Mouse (Mus musculus): ENCODE measurements at regions not wholly inside any gene's neighbourhood (a gene's known extent, or its start where the extent isn't known, plus 50 kb on each side); places are given as distances from the start of the nearest gene placed in this dataset.

GRCm38 (mm10) chr16:79718230-79718629 lies 627.3 kb upstream of the Tmprss15 start:
- no peak for DNase-seq (ENCODE audit: low read depth)

GRCm38 (mm10) chr16:79692444-79692843 lies 601.5 kb upstream of the Tmprss15 start:
- no peak for DNase-seq (ENCODE audit: low read depth)

DNA sequence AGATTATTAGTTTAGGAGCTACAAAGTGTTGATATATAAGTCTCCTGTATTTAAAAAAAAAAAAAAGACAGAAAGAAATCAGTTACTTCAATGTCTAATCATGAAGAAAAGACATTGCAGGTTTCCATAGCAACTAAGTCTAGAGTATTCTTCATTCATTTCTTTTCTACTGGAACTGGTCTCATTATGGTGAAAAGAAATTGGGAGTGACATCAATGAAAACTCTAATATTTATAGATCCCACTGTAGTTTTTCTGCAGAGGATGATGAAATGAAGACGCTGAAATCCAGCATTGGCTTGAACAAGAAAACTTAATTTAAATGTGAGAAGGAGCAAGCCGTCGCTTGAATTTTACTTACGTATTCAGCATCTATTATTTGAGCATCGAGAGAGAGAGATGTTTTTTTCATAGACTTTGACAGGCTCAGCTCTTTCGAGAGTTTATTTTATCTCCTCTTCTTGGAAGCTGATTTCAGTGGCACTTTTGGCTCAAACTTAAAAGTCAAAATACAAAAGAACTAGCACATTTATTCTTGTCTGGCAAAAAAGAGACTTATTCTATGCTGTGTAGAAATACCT lies 560.4 kb upstream of the Tmprss15 start:
- DNase-seq (ENCODE audit: low read depth): no peak

DNA sequence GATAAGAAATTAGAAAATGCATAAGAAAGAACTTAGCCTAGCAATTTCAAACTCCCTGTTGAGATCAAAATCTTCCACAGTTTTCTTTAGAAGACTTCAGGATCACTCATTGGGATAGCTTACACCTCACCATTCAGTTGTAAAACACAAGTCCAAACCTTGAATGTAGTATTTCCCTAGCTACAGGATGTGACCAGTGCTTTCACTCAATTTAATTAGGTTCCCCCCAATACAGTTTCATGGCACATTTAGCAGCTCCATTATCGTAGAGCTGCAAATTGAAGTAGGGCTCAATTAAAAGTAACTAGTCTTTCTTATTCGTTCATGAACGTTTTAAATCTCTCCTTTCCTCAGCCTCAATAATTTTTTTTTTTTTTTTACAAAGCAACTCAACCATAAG lies 550.0 kb upstream of the Tmprss15 start:
- no peak for DNase-seq (ENCODE audit: low read depth)

DNA sequence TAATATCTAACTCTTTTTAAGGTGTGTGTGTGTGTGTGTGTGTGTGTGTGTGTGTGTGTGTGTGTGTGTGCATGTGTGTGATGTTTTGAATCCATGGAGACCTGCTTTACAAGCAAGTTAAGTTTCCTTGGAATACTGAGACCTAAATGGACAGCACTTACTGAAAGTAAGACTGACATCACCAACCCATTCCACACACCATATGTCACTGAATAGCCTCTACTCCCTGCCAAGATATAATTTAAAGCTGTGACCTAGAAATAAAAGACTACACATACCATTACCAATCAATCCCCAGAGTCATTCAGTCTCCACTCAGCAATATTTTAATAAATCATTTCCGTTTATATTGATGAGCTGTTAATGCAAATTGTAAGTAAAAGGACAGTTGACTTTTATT lies 536.2 kb upstream of the Tmprss15 start:
- DNase-seq (ENCODE audit: low read depth): no peak

DNA sequence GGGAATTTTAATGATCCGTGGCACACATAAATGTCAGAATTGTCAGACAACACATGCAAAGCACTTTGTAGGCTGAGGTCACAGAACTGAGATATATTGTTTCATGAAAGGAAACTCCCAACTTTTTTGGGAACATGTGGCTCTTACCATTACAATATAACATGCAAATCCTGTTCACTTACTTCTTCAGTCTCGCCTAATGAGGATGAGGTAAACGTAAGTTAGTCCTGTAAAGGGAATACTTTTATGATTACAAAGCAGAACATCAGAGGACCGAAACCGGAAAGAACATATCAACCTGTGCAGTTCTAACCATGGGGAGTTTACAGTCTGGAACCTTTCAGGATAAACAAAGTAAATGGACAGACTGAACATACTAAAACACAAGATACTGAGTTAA lies 520.1 kb upstream of the Tmprss15 start:
- no peak for DNase-seq (ENCODE audit: low read depth)

GRCm38 (mm10) chr16:79590891-79591290 lies 500.0 kb upstream of the Tmprss15 start:
- no peak for DNase-seq (ENCODE audit: low read depth)

- no peak for DNase-seq (ENCODE audit: low read depth)
Measured at GRCm38 (mm10) chr16:79585745-79586144, 494.8 kb upstream of the Tmprss15 start.

DNA sequence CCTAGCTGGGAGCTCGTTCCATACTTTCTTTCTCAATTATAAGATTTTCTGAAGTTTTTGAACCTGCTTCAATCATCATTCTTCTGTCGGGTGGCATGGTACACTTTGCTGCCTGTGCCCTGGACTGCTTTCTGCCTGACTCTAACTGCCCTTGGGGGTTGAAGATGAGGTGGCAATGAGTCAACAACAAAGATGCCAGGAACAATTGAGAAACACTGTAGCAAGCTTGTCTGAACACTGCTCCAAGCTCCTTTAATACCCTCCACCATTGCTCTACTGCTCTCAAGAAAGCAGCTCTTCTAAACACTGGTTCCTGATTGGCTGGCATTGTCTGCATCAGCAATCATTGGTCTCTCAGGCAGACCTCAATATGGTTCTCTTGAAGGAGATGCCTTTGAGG lies 480.0 kb upstream of the Tmprss15 start:
- DNase-seq (ENCODE audit: low read depth): no peak

GRCm38 (mm10) chr16:79534370-79534769 lies 443.5 kb upstream of the Tmprss15 start:
- no peak for DNase-seq (ENCODE audit: low read depth)

DNA sequence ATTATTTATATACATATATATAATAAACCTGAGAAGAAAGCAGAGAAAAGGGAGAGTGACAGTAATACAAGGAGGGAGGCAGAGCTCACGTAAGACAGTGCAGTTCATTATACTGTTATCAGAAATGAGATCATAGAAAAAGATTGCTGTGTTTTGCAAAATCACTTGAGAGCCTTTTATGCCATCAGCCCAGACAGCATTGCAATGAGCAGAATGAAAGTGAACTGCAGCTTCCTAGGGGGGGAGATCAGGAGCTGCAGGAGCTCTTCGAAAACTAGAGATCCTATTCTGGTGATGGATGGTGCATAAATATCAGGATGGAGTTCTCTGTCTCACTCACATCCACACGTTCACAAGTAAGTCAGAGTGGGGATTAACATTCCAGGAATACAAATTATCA lies 401.6 kb upstream of the Tmprss15 start:
- DNase-seq (ENCODE audit: low read depth): no peak

DNA sequence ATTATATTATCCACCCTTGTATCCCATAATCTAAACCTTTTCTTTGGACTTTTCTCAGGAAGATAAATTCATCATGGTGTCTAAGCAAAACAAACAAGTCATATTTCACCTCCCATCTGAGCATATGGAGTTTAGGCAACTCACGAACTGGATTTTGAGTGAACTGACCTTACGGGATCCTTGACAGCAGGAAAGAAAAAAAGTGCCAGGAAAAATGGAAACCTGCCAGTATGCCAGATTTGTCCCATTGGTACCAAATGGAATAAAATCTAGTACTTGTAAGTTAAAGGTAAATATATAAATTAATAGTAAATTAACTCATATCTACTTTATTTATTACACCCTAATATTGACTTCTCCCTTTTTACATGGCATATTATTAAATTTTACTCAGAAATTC lies 360.0 kb upstream of the Tmprss15 start:
- DNase-seq (ENCODE audit: low read depth): no peak

- no peak for DNase-seq (ENCODE audit: low read depth)
Measured at GRCm38 (mm10) chr16:79449732-79450131, 358.8 kb upstream of the Tmprss15 start.

- DNase-seq (ENCODE audit: low read depth): no peak
Measured at GRCm38 (mm10) chr16:79407385-79407784, 316.5 kb upstream of the Tmprss15 start.

DNA sequence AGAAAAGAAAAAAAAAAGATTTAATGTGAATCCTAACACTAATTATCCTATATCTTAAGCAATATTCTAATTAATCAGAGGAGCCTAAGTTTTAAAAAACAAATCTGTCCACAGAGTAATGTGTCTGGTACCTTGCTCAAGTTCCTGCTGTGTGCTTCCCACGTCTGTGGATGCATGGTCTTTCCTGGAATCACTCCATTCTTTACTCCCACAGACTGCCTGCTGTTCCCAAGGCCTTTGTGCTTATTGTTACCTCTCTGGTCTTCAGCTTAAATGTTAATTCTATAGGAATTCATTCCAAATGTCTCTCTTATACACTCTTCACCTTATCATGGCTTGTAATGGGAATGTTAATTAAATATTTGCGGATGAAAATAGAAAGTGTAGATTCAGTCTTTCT lies 315.3 kb upstream of the Tmprss15 start:
- DNase-seq (ENCODE audit: low read depth): no peak

GRCm38 (mm10) chr16:79404064-79404463 lies 313.2 kb upstream of the Tmprss15 start:
- DNase-seq (ENCODE audit: low read depth): no peak

DNA sequence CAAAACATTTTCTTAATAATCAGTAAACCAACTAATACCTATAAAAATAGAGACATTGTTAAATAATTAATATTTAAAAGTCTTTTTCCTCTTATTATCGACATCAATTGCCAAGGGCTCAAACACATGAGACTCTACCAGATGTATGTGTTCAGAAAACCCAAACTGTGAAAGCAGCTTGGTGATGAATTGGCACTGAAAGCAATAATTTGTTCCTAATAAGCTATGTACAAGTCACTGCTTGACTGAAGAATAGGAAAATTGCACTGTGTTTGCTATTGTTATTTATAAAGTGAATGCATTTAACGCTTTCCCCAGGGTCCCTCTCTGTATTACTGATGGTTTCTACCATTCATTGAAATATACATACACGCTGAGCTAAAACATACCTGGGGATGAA lies 309.2 kb upstream of the Tmprss15 start:
- no peak for DNase-seq (ENCODE audit: low read depth)

GRCm38 (mm10) chr16:79398476-79398875 lies 307.6 kb upstream of the Tmprss15 start:
- no peak for DNase-seq (ENCODE audit: low read depth)

DNA sequence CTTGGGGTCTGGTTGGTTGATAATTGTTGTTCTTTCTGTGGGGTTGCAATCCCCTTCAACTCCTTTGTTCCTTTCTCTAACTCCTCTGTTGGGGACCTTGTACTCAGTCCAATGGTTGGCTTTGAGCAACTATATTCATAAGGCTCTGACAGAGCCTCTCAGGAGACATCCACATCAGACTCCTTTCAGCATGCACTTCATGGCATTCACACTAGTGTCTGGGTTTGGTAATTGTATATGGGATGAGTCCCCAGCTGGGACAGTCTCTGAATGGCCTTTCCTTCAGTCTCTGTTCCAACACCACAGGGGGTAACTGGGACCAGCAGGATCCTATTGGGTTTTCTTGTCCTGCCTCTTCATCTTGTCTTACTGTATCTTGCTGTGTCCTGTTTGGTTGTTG lies 303.5 kb upstream of the Tmprss15 start:
- DNase-seq (ENCODE audit: low read depth): no peak

DNA sequence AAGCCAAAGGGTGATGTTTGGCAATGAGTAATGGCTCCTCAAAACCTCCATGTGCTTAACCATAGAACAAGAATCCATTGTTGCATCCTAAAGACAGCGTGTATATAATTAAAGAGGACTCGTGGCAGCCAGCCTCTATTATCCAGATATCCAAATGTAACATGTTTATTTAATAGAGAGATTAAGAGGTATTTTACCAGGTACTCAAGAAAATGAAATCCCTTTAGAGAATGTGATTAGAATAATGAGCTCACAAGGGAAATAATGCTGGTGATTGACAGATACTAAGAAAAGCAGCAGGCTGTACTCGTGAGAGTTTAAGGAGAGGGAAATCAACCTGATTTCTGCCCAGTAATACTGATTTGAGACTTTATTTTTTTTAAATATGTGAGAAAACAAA lies 295.5 kb upstream of the Tmprss15 start:
- DNase-seq (ENCODE audit: low read depth): no peak

- DNase-seq (ENCODE audit: low read depth): no peak
Measured at GRCm38 (mm10) chr16:79350127-79350526, 259.2 kb upstream of the Tmprss15 start.

GRCm38 (mm10) chr16:79342453-79342852 lies 251.6 kb upstream of the Tmprss15 start:
- no peak for DNase-seq (ENCODE audit: low read depth)

DNA sequence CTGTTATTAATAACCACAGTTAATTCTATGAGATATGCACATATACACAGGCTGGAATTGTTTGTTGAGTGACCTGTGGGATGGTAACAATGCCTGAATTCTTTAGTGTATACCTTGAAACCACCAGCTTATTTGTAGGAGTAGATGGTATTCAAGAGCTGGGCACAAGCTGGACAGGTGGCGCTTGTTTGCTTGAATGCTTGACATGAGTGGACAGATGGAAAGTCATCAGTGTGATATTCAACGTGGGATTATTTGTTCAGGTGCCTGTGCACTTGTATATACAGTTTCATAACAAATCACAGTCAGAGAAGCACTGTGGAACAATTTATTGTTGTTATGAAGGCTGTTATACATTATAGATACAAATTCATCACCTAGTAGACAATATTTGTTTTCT lies 245.5 kb upstream of the Tmprss15 start:
- DNase-seq (ENCODE audit: low read depth): no peak

GRCm38 (mm10) chr16:79336016-79336415 lies 245.1 kb upstream of the Tmprss15 start:
- DNase-seq (ENCODE audit: low read depth): no peak

- DNase-seq (ENCODE audit: low read depth): no peak
Measured at GRCm38 (mm10) chr16:79313301-79313700, 222.4 kb upstream of the Tmprss15 start.
